Mouse (Mus musculus) right cerebral cortex, postnatal 36 days (tissue): ENCODE results near the gene Lin54.
"Not testable (repeated sequence)": the region's sequence is repeated elsewhere in the genome, so short reads cannot be mapped to it uniquely, and the experiment has no call there.

Source experiments
- DNase-seq, 2 experiments: peaks; one replicate each; pipeline ENCODE4 v3.0.0; 2022; ENCODE audit warnings: low spot score in 2 of 2, mixed read lengths in 1 of 2

The Lin54 gene

DNA sequence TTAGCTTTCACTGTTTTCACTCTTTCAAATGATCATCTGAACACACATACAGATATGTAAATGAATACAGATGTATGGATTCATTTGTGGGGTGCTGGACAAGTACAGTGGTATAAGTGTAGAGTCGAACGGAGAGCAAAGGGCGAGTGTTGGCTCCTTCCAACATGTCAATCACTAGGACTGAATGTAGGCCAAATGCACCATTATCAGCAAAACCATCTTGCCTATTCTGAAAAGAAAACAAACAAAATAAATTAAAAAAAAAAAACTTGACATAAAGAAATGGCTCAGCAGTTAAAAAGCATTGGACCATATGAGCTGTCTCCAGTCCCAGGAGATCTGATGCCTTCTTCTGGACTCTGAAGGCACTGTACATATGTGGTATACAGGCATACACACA, 12.2 kb downstream of the Lin54 start:
- DNase-seq: no peak

DNA sequence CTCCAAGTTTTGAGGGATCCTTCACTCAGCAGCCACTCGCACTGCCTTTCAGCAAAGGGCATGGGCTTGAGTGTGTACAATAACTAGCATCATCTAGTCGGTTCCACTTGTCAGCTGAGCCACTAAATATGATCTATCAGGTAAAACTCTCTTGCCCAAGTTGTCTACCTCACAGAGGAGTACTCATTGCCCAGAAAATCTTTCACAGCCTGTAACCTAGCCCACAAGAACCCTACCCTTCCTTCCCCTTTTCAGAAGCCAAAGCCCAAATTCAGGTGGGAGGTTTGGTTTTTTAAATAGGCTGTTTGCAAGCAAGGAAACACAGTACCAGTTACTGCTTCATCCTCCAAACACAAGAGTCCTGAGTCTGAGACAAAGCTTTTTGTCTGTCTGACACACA, 13.3 kb downstream of the Lin54 start:
- no peak for DNase-seq

DNA sequence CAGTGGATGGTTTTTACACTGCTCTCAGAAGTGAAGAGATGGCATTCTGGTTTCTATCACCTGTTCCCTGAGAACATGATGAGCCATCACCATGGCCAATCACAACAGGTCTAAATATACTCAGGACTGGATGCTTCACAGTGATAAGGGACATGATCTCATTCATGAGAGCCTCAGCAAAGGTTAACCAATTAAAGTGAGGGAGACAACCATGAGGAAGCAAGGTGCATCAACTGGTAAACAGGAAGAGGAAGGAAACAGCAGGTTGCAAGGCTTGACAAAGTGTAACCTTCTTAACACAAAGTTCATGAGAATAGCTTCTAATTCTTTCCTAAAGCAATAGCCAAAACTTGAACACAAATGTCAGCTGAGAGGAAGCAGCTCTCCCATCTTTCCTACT, 16.9 kb downstream of the Lin54 start:
- no peak for DNase-seq

DNA sequence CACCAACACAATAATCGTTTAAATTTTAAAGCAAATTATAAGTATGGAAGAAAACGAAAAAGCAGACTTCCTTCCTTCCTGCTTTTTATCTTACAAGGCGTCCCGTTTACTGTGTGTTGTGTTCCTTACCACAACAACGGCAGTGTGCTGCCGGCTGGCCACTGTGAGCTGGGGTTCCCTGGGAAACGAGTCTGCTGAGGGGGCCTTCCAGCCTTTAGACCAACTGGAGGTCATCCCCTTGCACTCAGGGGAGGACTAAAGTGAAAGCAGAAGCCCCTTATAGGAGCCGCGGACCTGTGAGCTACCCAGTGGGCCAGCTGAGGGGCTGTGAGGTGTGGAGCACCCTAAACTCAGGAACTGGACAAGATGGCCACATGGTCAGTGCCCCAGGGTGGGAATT, 22.8 kb downstream of the Lin54 start:
- DNase-seq: no peak

DNA sequence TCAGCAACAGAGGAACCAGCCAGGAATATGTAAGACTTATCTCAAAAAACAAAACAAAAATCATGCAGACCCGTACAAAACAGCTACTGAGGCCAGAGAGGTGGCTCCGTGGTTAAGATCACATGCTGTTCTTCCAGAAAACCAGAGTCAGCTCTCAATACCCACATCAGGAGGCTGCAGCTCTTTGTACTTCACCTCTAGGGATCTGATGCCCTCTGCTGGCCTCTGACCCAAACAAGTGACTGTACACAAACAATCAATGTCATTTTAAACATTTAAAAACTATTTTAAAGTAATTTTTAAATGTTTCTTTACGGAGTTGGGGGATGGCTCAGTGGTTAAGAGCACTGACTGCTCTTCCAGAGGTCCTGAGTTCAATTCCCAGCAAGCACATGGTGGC, 24.1 kb downstream of the Lin54 start:
- DNase-seq: no peak

DNA sequence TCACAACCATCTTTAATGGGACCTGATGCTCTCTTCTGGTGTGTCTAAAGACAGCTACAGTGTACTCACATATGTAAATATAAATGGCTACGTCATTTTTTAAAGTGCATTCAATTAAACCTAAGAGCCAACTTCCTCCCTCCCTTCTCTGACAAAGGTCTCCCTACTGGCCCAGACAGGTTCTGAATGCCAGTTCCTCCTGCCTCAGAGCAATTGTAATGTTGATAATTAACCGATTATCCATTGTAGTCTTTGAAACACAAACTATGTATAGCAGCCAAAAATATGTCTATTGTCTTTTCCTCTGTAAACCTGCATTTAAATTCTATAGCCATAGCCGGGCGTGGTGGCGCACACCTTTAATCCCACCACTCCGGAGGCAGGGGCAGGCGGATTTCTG, 33.1 kb downstream of the Lin54 start:
- no peak for DNase-seq

DNA sequence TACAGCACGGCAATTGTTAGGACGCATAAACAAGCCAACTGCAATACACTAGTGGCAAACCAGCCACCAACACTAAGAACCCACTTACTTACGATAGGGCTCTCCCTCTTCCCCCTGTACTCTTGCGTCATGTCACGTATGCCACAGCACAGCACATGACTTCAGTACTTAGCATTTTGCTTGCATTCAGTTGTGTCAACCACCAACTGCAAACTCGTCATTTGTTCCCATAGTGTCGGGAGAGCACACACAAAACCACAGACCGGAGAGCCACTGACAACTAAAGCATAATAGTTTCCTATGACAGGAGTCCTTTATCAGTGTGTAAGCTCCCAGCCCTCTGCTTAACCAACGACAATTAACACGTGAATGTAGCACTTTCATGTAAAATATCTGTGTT, 33.8 kb downstream of the Lin54 start:
- no peak for DNase-seq

DNA sequence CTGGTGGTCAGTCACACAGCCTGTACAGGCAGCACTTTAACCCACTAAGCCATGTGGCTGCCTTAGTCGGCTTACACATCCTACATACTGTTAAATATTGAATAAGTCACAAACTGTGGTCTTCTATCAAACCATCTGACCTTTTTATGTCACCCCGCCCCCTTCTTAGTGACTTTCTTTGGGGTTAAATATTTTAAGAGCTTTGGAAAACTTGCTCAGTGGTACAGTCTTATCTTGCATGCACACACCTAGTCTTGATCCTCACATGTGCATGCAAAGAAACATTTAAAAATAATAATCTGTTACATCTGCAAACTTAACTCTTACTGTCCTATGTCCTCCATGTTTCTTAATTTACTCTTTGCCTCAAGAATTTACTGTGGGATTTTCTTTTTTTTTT, 38.1 kb downstream of the Lin54 start:
- no peak for DNase-seq

DNA sequence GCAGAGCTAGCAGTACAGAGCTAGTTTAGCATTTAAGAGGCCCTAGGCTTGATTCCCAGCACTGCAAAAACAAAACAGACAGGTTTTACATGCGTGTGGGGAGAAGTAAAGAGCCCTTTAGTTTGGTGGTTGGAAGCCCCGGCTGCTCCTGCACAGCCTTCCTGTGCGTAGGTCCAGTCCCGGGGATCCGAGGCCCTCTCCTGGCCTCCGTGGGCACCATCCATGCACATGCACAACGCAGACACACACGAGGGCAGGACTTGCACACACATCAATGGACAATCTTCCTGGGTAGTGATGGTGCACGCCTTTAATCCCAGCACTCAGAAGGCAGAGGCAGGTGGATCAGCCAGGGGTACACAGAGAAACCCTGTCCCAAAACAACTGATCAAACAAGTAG, 38.9 kb downstream of the Lin54 start:
- DNase-seq: no peak

DNA sequence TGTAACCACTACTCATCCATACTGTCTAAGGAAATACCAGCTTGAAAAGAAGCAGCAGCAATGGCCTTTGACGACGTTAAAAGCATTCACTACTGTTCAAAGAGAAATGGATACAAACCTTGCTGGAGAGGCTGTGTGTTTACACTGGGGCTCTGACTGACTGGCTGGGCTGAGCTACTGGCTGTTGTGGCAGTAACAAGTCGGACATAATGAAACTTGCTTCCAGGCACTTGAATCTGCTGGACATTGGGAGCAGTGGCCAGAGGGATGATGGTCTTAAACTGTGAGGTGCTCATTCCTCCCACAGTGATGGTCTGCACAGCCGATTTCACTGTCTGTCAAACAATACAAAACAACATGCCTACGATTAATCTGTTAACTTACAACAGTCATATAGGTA, 41.0 kb downstream of the Lin54 start:
- DNase-seq: no peak

DNA sequence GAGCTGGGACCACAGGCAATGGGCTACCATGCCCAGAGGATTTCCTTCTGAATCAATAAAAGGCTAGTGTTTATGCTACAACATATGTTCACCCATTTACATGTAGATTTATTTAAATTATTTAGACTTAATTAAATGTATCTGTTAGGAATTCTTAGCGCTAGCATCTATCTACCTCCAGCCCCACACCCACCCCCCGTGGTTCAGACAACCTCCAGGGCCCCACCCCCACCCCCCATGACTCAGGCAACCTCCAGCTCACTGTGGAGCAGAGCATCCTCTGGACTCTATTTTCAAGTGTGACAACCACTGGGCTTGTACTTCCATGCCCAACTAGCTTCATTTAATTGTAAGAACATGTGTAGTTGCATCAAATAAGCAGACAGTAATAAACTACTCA, 48.6 kb downstream of the Lin54 start:
- DNase-seq: no peak

DNA sequence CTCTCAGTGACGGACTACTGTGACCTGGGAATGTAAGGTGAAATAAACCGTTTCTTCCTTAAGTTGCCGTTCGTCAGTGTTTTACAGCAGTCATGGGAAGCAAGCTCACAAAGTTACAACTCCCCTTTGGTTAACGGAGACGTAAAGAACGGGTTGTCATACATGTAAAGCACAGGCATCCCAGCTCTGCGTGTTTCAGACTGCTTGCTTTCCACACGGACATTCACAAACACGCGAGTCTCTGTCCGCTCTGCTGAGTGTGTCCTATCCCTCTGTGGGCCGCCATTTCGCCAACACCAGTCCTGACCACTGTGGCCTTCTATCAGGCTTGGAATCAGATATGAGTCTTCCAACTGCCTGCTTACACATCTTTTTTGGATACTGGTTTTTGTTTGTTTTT, 61.6 kb downstream of the Lin54 start:
- DNase-seq: no peak

DNA sequence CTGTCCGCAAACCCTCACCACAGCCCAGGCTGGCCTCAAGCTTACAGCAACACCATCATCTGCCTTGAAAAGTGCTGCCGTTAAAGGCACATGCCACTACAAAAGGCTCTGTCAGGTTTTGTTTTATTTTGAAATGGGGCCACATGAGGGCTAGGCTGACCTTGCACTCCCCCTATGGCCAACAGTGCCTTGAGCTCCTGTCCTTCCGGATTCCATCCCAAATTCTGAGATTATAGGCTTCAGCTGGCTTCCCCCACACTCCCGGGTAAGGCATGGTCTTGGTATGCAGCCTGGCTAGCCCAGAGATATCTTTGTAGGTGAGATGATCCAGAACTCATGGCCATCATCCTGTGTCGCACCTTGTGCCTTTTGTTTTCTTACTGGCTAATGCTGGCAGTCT, 62.5 kb downstream of the Lin54 start:
- no peak for DNase-seq

DNA sequence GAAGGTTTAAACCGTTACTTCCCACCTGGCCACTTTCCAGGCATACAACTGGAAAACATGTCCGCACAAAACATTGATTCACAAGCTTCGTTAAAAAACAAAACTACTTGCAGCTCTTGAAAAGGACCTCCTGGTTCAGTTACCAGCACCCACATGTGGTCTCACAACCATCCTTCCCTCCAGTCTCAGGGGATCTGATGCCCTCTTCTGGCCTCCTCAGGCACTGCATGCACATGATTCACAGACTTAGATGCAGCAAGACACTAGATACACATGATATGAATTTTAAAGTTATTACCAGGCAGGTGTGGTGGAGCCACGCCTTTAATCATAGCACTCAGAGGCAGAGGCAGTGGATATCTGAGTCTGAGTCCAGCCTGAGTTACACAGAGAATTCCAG, 63.4 kb downstream of the Lin54 start:
- no peak for DNase-seq

DNA sequence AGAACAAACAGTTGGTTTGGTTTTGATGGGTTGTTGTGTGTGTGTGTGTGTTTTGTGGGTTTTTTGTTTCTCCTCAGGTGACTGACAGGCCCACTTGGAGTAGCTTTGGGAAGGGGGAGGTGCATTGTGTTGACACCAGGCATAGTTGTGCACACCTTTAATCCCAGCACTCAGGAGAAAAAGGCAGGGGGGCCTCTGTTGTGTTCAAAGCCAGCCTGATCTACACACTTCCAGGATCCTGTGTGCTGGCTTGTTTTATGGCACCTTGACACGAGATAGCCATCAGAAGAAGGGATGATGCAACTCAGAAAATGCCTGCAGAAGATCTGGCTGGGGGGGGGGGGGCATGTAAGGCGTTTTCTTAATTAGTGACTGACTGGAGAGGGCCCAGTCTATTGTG, 69.5 kb downstream of the Lin54 start:
- DNase-seq: no peak

DNA sequence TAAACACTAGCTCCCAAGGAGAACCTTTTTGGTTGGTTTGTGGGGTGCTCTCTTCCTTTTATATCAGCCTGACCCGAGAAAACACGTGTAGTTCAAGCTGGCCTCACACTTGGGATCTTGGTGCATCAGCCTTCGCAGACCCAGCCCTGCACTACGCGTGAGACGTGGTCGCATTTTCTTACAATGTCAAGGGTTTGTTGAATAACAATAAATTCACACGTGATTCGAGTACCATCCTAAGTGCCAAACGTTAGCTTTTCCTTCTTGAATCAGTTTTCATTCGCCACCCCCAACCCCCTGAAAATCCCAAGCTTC, 70.4 kb downstream of the Lin54 start:
- DNase-seq: no peak

DNA sequence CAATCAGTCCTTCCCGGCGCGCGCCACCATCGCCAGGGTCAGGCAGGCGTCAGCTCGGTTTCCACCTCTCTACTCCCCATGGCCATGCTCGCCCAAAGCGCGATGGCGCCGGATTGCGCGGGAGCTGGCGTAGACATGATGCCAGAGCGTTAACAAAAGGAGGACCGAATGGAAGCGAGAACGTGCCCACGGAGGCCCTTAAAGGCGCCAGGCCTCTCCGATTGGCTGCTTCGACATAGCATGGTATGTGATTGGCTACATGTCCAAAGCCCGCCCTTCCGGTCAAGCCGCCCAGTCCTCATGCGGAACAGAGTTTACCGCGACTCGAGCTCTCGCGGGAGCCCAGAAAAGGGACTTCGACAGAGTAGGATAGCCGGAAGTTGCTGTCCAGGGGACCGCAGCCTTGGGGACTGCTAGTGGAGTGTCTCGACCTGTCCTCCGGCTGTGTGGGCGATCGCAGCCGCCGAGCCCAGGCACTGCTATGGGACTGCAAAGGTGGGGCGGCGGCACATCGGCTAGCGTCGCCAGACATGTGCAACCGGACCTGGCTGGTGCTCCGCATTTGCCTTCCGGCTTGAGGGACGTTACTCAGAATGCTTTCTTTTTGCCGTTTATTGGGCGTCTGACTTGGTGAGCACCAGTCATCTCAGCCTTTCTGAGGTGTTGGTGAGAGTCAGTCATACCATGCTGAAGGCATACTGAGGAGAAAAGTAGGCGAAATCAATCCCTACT, 70.9 kb downstream of the Lin54 start:
- peak; percentile 91 to 94 for DNase-seq

DNA sequence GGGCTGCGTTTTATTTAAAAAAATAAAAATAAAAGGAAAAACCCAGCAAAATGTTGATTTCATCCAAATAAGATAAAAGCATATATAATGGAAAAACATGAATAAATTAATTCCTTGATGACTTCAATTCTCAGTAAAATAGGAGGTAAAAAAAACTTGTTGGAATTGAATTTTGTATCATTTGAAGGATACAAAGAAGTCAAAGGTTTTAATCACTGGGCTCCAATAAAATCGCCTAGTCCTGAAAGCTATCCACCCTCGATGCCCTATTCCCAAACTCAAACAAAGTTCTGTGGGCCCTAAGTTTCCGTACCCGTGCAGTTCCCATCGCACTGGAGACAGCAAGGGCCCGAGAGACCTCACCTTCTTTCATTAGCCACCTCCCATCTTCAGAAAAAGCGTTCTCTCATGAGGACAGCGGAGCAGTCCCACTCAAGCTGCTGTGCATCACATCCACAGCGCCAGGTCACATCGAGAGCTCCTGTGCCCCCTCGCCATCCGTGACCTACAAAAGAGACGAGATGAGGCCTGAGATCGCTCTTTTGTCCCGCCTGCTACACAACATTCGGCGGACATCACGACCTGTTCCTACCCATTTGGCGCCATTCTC, 71.6 kb downstream of the Lin54 start:
- DNase-seq: no peak

DNA sequence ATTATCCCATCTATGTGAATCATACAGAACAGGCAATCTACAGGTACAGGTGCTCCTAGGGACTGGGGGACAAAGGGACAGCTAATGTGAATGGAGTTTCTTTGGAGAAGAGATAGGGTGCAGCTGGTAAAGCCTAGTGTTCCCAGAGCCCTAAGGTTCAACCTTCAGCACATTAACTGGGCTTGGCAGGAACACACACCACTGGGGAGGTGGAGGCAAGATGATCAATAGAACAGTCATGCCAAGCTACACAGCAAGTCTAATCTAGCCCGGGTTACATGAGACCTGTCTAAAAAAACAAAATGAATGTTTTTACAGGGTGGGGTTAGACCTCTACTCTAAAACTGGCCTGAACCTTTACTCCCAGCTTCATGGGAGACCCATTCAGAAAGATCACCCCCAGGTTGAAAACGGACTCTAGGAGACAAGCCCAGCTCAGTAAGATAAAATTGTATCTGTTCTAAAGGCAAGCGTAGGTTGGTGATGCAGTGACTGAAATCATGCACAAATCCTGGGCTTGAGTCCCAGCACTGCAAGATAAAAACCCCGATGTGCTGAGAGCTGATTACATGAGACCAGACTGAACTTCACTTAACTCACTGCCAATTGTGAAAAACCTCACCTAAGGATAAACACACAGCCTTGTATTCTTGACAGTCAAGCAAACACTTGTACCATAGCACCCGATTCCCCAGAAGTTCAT, 72.3 kb downstream of the Lin54 start:
- peak in 1 of 2 experiments; percentile 18 for DNase-seq

DNA sequence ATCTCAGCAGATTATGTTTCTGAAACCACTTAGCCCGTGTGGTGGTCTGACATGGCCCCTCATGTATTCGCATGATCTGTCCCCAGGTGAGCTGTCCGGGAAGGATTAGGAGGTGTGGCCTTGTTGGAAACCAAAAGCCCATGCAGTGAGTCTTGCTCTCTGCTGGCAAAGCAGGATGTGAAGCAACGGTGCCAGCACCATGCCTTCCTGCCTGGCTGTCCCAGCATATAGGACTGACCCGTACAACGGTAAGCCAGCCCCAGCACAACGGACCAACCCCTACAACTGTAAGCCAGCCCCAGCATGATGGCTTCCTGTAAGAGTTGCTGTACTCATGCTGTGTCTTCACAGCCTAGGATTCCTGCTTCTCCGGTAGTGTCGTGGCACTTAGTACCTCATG, 73.2 kb downstream of the Lin54 start:
- DNase-seq: no peak

DNA sequence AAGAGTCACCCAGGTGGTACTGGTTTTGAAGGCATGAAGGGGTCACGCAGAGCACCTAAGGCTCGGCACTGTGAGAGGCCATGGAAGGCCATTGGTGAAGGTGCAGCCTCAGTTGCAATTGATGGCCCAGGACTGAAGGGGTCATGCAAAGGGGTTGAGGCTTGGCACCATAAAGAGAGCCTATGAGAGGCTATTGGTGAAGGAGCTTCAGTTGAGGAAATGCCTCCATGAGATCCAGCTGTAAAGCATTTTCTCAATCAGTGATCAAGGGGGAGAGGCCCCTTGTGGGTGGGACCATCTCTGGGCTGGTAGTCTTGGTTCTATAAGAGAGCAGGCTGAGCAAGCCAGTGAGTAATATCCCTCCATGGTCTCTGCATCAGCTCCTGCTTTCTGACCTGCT, 74.6 kb downstream of the Lin54 start:
- DNase-seq: not testable (repeated sequence)

DNA sequence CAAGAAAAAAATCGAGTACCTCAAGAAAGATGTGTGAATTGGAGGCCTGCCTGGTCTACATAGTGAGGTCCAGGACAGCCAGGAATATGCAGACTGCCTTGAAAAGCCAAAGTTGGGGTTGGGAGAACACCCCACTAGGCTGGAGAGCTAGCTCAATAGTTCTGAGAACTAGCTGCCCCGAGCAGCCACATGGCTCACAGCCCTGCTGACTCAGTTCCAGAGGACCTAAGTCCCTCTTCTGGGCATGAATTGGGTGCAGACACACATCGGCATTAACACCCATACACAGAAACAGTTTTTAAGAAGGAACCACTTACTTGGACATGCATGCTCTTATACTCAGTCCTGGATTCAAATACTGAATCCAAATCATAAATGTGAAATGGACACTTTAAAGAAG, 76.2 kb downstream of the Lin54 start:
- no peak for DNase-seq

DNA sequence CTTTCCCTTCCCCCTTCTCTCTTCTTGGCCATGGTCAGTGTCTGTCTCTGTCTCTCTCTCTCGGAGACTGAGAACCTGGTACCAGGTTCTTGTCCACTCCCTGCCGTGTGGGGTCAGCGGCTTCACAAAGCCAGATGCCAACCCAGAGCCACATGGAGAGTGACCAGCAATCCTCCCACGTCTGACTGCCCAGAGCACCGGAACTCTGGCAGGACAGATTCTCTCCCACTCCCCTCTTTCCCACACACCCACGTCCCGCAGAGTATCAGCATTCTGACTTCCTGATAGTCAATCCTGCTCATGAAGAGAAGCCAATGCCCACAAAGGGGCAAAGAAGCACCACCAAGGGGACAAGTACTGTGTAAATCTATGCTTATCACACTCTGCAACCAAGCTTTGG, 76.8 kb downstream of the Lin54 start:
- no peak for DNase-seq

DNA sequence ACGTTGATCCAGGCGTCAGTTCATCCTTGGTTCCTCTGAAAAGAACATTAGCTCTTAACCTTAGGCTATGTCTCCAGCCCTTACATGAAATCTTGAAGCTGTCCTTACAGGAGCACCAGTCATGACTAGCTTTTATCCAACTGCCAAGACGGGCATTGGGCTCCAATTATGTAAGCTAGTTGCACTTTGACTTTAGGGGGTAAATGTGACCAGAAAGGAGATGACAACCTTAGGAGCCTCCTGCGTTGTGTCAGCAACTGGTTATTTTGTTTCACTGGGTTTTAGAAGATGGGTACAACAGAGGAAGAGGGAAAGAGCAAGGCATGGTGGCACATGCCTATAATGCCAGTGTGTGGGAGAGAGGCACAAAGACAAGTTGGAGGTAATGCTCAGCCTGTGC, 81.6 kb downstream of the Lin54 start:
- DNase-seq: no peak
